Mouse (Mus musculus) adrenal gland, adult 18-20 months (tissue): ENCODE measurements around the gene Zbtb20. TPM values are rescaled to one million over a fixed set of nuclear protein-coding genes. Genes with fewer than 3 reads are reported as not detected.

ENCODE experiments used
- DNase-seq, 2 experiments: peaks; one replicate each; pipeline ENCODE4 v3.0.0; 2021 to 2022; ENCODE audit warnings: low spot score in 2 of 2
- total RNA-seq, 2 experiments: library from RNA; stranded (reverse); gene quantifications; 1 replicate in 1 of 2; 2 replicates in 1 of 2; pipeline ENCODE4 v1.2.3; 2021

Zbtb20 gene
- total RNA-seq, 2 experiments from 2014 or later, result 101 to 109 TPM

GRCm38 (mm10) chr16:43625956-43626355 lies 750.3 kb downstream of the Zbtb20 start:
- no peak for DNase-seq

- no peak for DNase-seq
Observed at GRCm38 (mm10) chr16:43628662-43629061, 753.0 kb downstream of the Zbtb20 start.

DNA sequence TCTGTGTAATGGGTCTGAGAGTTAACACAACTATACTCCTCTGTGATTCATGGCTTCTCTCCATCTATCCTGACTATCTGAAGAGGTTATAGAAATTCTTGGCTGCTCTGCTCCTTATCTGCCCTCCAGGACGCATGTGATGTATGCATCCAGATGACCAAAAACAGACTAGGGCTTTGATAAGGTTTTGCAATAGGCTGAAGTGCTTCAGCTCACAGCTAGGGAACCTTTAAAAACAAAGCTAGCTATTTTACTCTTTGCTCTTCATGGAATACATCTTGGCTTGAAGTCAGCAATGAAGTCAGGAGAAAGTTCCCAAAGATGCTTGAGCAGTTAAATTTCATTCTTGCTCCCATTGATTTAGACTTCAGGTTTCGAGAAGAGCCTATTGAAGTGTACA lies 756.1 kb downstream of the Zbtb20 start:
- DNase-seq, result no peak

DNA sequence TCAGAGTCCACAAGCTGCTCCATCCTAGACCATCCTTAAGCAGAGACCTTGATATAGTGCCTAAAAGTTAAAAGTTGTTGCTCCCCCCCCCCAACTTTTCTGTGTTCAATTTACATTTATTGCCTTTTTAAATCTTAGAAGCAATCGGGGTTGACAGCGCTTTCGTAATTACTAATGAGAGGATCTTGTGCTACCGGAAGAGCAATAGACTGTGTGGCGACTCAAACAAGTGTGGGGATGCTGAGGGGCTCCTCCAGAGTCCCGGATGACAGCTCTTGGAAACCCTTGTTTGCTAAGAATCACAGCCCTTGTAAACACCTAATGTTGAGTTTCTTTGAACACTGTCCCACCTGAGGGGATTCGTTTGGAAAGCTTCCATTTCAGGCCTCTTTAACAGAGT lies 758.4 kb downstream of the Zbtb20 start:
- DNase-seq, result no peak

DNA sequence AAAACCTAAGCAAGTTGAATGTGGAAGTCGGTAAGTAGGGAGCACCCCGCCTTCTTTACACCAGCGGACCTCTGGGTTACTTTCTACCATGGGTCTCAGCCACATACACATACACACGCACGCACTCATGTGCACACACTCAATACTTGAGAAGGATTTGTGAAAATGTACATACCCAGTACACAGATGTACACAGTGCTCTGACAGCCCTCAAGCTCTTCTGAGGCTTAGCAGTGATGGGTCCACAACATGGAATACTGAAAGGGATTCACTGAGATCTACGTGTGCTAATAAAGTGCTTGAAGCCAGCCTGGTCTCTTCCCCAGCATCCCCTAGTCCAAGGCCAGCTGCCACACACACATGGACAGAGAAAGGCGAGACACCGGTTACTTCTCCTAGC lies 761.6 kb downstream of the Zbtb20 start:
- DNase-seq, result no peak

GRCm38 (mm10) chr16:43638406-43639049 lies 762.8 kb downstream of the Zbtb20 start:
- no peak for DNase-seq

DNA sequence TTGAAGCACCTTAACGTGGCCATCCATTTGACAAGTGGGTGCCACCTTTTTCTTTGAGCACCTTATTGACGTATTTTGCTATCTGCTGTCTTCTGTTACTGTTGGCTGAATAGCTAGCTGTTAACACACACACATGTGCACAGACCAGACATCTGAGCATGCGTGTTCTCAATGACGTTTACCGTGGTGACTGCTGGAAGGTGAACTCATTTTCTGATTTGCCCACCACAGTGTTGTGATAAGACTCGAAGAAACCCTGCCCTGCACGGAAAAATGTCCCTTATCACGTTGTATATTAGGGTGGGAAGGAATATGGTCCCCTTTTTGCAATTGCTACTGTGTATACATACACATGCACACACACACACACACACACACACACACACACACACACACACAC lies 765.5 kb downstream of the Zbtb20 start:
- DNase-seq, result no peak

GRCm38 (mm10) chr16:43645879-43646278 lies 770.2 kb downstream of the Zbtb20 start:
- no peak for DNase-seq

- DNase-seq, result no peak
Observed at GRCm38 (mm10) chr16:43646943-43647342, 771.3 kb downstream of the Zbtb20 start.

GRCm38 (mm10) chr16:43647641-43648040 lies 772.0 kb downstream of the Zbtb20 start:
- no peak for DNase-seq

- no peak for DNase-seq
Observed at GRCm38 (mm10) chr16:43650355-43651080, 774.8 kb downstream of the Zbtb20 start.

DNA sequence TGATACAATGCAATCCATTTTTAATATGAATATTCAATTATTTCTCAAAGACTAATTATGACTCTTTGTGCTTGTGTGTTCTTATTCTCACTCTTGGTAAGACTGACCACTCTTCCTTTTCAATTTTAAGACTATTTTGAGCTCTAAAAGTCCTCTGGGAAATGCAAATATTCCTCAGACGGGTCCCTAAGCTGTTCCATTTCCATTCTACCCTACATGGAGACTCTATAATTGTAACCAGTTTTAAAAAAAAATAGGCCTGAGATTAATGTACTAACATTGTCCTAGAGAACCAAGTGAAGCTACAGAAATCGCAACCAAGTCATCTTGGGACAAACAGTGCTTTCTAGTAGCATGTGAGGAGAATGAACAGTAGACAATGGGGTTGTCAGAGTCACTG lies 777.6 kb downstream of the Zbtb20 start:
- DNase-seq, result no peak

DNA sequence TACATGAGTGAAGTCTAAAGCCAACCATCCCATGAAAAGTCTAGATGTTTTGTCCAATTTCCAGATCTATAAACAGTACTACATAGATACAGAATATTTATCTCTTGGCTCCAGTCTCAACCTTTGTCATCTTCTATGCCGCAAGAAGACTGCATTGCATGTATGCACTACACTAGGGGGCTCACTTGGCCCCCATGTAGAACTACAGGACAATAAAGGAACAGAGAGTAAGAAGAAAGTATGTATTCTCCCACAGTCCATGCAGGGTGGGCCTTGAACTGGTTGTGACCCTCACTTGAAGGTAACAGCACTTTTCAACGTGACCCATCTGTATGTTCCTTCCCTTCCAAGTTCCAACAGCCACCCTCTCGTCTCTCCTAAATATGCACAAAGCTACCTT lies 778.6 kb downstream of the Zbtb20 start:
- DNase-seq, result no peak

DNA sequence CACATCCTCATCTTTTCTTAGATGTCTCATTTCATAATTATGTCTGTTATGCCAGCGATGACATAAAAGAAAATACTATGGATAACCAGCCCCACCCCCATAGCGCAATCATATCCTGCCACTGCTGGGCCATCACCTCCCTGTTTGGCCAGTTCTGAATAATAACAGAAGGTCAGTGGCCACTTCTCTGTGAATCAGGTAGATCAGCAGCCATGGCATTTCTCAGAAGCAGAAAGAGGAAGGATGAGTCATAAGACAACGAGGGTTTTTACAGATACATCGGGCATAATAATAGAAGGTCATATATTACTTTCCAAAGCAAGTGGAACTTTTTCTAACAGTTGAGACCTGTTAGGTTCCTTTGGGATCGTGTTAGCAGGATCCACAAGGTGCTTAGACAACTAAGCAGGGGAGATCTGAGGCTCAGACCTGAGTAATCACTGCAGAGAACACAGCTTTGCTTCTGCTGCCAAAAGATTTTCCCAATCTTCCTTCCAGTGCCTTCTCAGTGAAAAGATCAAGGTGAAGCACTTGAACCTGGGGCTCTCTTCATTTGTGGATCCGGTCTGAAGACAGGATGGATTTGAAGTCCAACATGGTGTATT lies 779.6 kb downstream of the Zbtb20 start:
- peak in 1 of 2 experiments; percentile 12 for DNase-seq

GRCm38 (mm10) chr16:43661576-43661975 lies 785.9 kb downstream of the Zbtb20 start:
- no peak for DNase-seq

DNA sequence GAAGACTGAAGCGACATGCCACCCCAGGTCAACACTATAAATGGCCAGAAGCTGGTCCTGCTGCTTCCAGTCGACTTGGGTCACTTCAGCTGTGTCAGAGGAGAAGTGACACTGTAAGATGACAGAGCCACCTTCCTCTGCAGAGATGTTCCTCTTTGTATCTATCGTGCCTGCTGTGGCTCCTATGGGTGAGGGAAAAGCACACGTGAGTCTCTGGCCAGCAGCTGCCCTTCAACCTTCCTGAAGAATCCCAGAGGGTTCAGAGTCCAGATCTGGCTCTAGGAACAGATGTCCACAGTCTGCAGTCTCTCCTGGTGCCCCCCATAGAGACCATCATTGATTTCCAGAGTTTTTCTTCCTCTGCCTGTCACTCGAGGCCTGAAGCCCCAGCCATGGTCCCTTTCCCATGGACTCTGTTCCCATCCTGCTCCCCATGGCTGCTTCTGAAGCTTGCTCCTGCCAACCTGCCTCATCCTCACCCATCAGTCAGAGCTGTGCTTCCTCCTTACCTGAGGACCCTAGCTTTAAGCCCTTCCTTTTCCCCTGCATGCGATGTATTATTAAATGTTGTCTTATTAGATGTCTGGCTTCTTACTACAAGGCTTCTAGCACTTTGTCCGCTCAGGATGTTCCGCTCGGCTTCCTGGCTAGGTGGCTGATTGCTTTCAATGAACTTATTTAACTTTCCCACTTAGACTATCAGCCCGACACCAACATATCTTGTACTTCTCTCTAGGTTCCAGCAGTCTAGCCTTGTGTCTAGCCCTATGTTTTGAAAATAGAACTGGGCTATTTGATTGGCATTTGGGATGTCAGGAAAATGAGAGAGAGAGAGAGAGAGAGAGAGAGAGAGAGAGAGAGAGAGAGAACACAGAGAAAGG lies 786.7 kb downstream of the Zbtb20 start:
- no peak for DNase-seq

DNA sequence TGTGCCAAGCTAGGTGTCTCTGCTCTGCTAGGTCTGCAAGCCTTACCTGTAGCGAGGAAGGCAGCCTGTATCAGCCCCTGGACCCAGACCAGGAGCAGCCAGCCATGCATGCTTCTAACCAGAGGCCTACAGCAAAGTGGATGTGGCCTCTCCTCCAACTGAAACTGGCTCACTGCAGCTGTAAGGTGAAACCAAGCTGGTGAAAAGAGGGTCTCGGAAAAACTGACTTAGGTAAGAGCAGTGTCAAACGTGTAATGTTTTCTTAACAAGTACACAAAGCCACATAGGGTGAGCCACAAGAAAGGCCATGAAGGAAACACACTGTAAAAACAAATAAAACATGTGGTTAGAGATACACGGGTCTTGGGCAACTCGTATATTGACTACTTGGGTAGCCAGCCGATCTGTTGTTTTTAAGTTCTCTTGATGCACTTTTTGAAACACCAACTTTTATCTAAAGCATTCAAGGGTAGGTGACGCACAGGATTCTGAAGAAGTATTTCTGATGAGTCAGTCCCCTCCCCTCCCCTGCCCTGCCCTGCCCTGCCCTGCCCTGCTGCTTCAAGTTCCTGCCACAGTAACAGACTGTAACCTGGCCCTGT lies 788.4 kb downstream of the Zbtb20 start, which contains the start of gene Tigit:
Gene Tigit, minus strand, starts transcription at position 169 of the 602 bp plus-strand sequence.
- DNase-seq, result no peak

- DNase-seq, result no peak
Observed at GRCm38 (mm10) chr16:43664861-43665260, 789.2 kb downstream of the Zbtb20 start.

DNA sequence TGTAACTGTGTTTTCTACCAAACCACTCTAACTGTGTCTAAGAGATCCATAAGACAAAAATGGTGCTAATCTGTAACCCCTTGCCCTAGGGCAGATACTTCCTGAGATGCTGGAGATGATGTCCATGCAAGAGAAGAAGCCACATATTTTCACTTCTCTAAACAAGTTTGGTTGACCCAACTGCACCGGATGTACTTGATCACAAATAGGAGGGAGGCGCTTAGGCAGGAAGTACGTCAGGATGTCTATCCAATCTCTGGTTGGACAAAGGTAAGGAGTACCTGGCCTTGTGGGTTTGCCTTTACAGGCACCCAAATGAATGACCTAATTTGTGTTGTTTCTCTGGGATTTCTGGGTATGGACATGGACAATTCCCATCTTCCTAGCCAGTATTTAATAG lies 792.6 kb downstream of the Zbtb20 start:
- DNase-seq, result no peak

- DNase-seq, result no peak
Observed at GRCm38 (mm10) chr16:43671972-43672371, 796.3 kb downstream of the Zbtb20 start.

DNA sequence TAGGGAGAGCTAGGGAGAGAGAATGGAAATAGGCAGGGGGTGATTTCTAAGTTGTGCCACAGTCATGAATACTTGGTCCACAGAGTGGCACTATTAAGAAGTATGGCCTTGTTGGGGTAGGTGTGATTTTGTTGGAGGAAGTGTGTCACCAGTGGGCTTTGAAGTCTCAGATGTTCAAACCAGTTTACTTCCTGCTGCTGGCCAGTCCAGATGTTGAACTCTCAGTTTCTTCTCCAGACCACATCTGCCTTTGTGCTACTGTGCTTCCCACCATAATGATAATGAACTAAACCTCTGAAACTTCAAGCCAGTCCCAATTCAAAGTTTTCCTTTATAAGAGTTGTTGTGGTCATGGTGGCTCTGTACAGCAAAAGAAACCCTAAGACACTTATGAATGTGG lies 797.0 kb downstream of the Zbtb20 start:
- DNase-seq, result no peak
